Mouse (Mus musculus) layer of hippocampus, adult 2 months (tissue): Measurements from ENCODE around the gene Lcmt1. TPM values are rescaled to one million over a fixed set of nuclear protein-coding genes. Genes with fewer than 3 reads are reported as not detected.

Source experiments
- DNase-seq, 2 experiments: peaks; one replicate each; pipeline ENCODE4 v3.0.0; 2022; ENCODE audit warnings: low spot score in 2 of 2
- H3K27ac ChIP-seq: fragments of 200-600 bp; 2 replicates; pipeline ENCODE4 v1.8.1; 2022
- H3K4me3 ChIP-seq: fragments of 200-600 bp; 2 replicates; pipeline ENCODE4 v1.8.1; 2022; ENCODE audit warnings: mild to moderate bottlenecking
- CTCF ChIP-seq: fragments of 200-600 bp; conservative IDR thresholded peaks from 2 replicates; pipeline ENCODE4 v1.8.1; 2022; ENCODE audit warnings: antibody characterized with exemption, mild to moderate bottlenecking, moderate library complexity
- total RNA-seq, 2 experiments: library from RNA; stranded (reverse); gene quantifications; 2 replicates each; pipeline ENCODE4 v1.2.3; 2021

Lcmt1 gene
- total RNA-seq, 2 experiments from 2014 or later: 88.7 to 94.3 TPM

DNA sequence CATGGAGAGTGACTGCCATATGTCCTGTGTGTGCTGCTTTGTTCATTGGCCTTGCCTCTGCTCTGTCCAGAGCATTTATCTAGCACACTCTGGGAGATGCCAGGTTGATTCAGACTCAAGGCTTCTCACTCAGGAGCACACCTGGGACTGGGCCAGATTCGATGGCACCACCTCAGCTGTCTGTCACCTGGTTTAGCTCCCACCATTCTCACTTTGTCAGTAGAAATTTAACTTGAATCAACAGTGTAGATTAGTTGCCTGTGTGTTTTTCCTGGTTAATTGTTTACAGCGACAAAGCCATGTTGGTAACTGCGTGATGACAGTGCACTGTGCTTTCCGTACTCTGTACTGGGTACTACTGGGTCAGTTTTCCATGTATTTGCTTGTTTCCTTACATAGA, 50.4 kb downstream of the Lcmt1 start:
- no peak for TF ChIP-seq CTCF
- DNase-seq: no peak
- Histone ChIP-seq H3K4me3 (no peak overlapping the region), H3K27ac (no peak overlapping the region)

GRCm38 (mm10) chr7:123421958-123422357, 52.4 kb downstream of the Lcmt1 start:
- Histone ChIP-seq H3K27ac (no peak overlapping the region), H3K4me3 (no peak overlapping the region)
- no peak for TF ChIP-seq CTCF
- DNase-seq: no peak

GRCm38 (mm10) chr7:123424281-123424680, 54.7 kb downstream of the Lcmt1 start:
- H3K4me3 ChIP-seq: no peak overlapping the region
- no peak overlapping the region for H3K27ac ChIP-seq
- DNase-seq: no peak
- no peak for TF ChIP-seq CTCF

GRCm38 (mm10) chr7:123425134-123425757, 55.7 kb downstream of the Lcmt1 start:
- Histone ChIP-seq H3K4me3 (no peak overlapping the region), H3K27ac (no peak overlapping the region)
- no peak for TF ChIP-seq CTCF
- no peak for DNase-seq

- Histone ChIP-seq H3K27ac (no peak overlapping the region), H3K4me3 (no peak overlapping the region)
- DNase-seq: no peak
- TF ChIP-seq CTCF: no peak
Observed at GRCm38 (mm10) chr7:123429624-123430410, 60.2 kb downstream of the Lcmt1 start.

DNA sequence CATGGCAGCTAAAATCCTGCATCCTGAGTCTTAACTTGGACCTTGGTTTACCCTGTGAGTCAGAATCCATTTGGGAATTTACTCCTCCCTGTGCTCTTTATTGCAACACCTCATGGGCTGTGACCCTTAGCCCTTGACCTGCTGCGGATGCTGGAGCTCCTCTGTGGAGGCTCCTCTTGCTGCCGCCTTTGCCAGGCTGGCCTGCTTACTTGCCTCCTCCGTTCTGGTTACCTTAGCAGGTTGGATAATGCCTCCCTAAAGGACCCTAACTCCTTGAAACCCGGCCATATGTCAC, 60.8 kb downstream of the Lcmt1 start:
- Histone ChIP-seq H3K4me3 (no peak overlapping the region), H3K27ac (no peak overlapping the region)
- no peak for DNase-seq
- no peak for TF ChIP-seq CTCF

GRCm38 (mm10) chr7:123431206-123431605, 61.6 kb downstream of the Lcmt1 start:
- no peak for TF ChIP-seq CTCF
- no peak overlapping the region for H3K4me3 ChIP-seq
- no peak for DNase-seq
- no peak overlapping the region for H3K27ac ChIP-seq

DNA sequence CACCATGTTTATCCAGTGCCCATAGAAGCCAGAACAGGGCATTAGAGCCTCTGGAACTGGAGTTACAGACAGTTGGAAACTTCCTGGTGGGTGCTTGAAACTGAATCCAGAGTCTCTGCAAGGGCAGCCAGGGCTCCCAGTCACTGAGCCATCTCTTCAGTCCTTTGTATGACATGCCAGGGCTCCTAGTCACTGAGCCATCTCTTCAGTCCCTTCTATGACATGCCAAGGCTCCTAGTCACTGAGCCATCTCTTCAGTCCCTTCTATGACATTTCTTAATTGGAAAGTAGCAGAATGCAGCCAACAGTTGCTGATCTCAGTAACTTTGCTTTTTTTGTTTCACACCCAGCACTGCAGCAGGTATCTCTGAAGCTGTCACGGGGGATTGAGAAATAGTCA, 72.5 kb downstream of the Lcmt1 start:
- no peak overlapping the region for H3K27ac ChIP-seq
- H3K4me3 ChIP-seq: no peak overlapping the region
- no peak for DNase-seq
- no peak for TF ChIP-seq CTCF

DNA sequence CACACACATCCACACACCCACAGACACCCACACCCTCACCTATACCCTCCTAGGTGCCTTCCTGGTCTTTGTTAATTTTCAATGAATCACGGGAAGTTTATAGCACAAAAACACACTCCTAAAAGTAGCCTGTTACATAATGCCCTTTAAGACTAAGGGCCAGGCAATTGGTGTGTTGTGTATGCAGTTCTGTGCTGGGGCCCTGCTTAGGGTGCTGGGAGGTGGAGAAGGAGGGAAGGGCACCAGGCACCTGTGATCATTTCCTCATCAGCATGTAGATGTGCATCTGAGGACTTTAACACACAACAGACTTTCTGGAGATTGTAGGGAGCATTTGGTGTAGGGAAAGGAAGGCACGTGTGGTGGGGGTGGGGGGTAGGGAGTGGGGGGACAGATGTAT, 79.2 kb downstream of the Lcmt1 start:
- no peak for DNase-seq
- no peak overlapping the region for H3K4me3 ChIP-seq
- TF ChIP-seq CTCF: no peak
- H3K27ac ChIP-seq: no peak overlapping the region

DNA sequence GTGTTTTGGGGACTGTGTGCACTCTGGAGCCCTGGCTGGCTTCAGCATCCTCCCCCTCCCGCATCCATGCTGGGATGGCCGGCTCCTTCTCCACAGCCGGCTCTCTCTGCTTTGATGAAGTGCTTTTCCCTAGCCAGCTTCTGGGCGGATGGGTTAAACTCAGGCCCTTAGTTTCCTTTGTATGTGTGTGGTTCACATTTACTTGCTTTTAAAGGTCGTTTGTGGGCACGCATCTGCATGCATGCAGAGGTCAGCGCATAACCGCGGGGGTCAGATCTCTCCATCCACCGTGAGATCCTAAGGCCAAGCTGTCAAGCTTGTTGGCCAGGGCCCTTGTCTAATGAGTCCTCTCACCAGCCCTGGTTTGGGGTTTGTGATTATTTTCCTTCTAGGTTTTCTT, 80.1 kb downstream of the Lcmt1 start:
- H3K27ac ChIP-seq: no peak overlapping the region
- no peak for DNase-seq
- H3K4me3 ChIP-seq: no peak overlapping the region
- no peak for TF ChIP-seq CTCF

DNA sequence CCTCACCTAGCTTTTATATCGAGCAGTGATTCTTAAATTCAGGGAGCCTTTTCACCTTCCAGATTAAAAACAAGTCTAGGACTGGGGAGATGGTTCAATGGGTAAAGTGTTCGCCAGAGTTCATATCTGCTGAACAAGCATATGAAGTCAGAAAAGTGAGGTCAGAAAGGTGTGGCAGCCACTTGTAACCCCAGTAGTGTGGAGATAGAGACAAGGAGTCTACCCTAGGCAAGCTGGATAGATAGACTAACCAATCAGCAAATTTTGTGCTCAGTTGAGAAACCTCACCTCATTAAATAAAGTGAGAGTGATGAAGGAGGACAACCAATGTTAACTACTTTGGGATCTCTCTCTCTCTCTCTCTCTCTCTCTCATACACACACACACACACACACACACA, 80.9 kb downstream of the Lcmt1 start:
- Histone ChIP-seq H3K4me3 (no peak overlapping the region), H3K27ac (no peak overlapping the region)
- no peak for DNase-seq
- no peak for TF ChIP-seq CTCF

- no peak overlapping the region for H3K27ac ChIP-seq
- TF ChIP-seq CTCF: no peak
- H3K4me3 ChIP-seq: no peak overlapping the region
- DNase-seq: no peak
Observed at GRCm38 (mm10) chr7:123452551-123452950, 83.0 kb downstream of the Lcmt1 start.

- Histone ChIP-seq H3K4me3 (no peak overlapping the region), H3K27ac (no peak overlapping the region)
- TF ChIP-seq CTCF: no peak
- DNase-seq: no peak
Observed at GRCm38 (mm10) chr7:123453066-123453465, 83.5 kb downstream of the Lcmt1 start.

DNA sequence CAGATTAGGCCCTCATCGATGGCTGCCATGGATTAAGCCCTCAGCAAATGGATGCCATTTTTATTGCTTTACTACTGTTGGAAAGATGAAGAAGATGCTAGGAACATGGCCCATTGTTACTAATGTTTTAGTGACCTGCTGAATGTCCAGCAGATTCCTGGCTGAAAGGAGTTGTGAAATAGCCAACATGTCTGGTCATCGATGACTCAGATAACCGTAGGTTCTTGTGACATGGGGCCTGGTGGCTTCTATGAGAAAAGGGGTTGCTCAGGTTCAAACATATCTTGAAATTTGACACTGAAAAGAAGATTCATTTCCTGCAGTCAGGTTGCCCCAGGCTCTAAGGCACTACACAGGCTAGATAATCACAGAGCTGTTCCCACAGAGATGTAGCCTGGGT, 85.5 kb downstream of the Lcmt1 start:
- no peak for DNase-seq
- Histone ChIP-seq H3K4me3 (no peak overlapping the region), H3K27ac (no peak overlapping the region)
- no peak for TF ChIP-seq CTCF

- no peak for DNase-seq
- no peak overlapping the region for H3K4me3 ChIP-seq
- no peak for TF ChIP-seq CTCF
- H3K27ac ChIP-seq: no peak overlapping the region
Observed at GRCm38 (mm10) chr7:123458309-123458708, 88.7 kb downstream of the Lcmt1 start.
